Mouse (Mus musculus) spleen, adult 2 months (tissue): Measurements from ENCODE around the gene Ttc3. TPM values are rescaled to one million over a fixed set of nuclear protein-coding genes. Genes with fewer than 3 reads are reported as not detected.
A peak's percentile ranks its signal among the peaks of the same experiment; 100 is the strongest.

Source experiments
- DNase-seq, 2 experiments: peaks; one replicate each; pipeline versions ENCODE4 v3.0.0 to v3.0.0-alpha.2; 2012 to 2021; ENCODE audit warnings: low spot score in 2 of 2, low read depth in 1 of 2
- H3K27ac ChIP-seq: fragments of 200-500 bp; 2 replicates; pipeline ENCODE4 v1.5.1; 2012; ENCODE audit warnings: low read length, inconsistent platforms; ENCODE audit not compliant: insufficient read depth
- H3K27me3 ChIP-seq: fragments of 200-500 bp; 2 replicates; pipeline ENCODE4 v1.6.1; 2012; ENCODE audit warnings: mild to moderate bottlenecking, moderate library complexity, low read length, inconsistent platforms; ENCODE audit not compliant: control insufficient read depth, insufficient read depth
- H3K36me3 ChIP-seq: fragments of 200-500 bp; 2 replicates; pipeline ENCODE4 v1.6.1; 2012; ENCODE audit warnings: mild to moderate bottlenecking, low read length, inconsistent platforms; ENCODE audit not compliant: control insufficient read depth, insufficient read depth
- H3K4me1 ChIP-seq: fragments of 200-500 bp; 2 replicates; pipeline ENCODE4 v1.6.1; 2011; ENCODE audit warnings: inconsistent platforms; ENCODE audit not compliant: control insufficient read depth, insufficient read depth, insufficient read length
- H3K4me3 ChIP-seq: fragments of 200-500 bp; 2 replicates; pipeline ENCODE4 v1.5.1; 2011; ENCODE audit warnings: mild to moderate bottlenecking, inconsistent platforms; ENCODE audit not compliant: insufficient read depth, insufficient read length; ENCODE audit errors: extremely low read depth
- CTCF ChIP-seq: fragments of 200-500 bp; IDR thresholded peaks from 2 replicates; pipeline ENCODE4 v1.5.1; 2011; ENCODE audit warnings: mild to moderate bottlenecking, inconsistent platforms; ENCODE audit not compliant: insufficient read depth, insufficient read length, insufficient replicate concordance; ENCODE audit errors: extremely low read depth
- POLR2A ChIP-seq: fragments of 200-500 bp; IDR thresholded peaks from 2 replicates; pipeline ENCODE4 v1.6.1; 2011; ENCODE audit warnings: low read depth, low read length, inconsistent platforms
- WGBS: fragments of 180-500 bp; shearing (Covaris S2); methylation state at CpG from one replicate; pipeline ENCODE4 v1.1.7; 2018; 5-methylcytosine and 5-hydroxymethylcytosine counted together
- polyA plus RNA-seq: library from polyadenylated mRNA; depleted of rRNA; stranded (reverse); fragments of >200 nt; gene quantifications from 2 replicates; pipeline ENCODE4 v1.2.3, GENCODE M21; 2012

Ttc3 gene
- polyA plus RNA-seq, 1 experiment, result 17.5 TPM

GRCm38 (mm10) chr16:94360578-94361350 is 9.7 kb upstream of the Ttc3 start:
- TF ChIP-seq POLR2A (no peak), CTCF (no peak)
- Histone ChIP-seq H3K36me3 (no peaks in the 10 kb centered on the region), H3K4me1 (no peaks in the 10 kb centered on the region), H3K27ac (no peak overlapping the region), H3K27me3 (no peaks in the 10 kb centered on the region), H3K4me3 (no peak overlapping the region)
- WGBS, result 87% methylated on average over 13 of the region's 13 CpGs
- DNase-seq, result no peak

DNA sequence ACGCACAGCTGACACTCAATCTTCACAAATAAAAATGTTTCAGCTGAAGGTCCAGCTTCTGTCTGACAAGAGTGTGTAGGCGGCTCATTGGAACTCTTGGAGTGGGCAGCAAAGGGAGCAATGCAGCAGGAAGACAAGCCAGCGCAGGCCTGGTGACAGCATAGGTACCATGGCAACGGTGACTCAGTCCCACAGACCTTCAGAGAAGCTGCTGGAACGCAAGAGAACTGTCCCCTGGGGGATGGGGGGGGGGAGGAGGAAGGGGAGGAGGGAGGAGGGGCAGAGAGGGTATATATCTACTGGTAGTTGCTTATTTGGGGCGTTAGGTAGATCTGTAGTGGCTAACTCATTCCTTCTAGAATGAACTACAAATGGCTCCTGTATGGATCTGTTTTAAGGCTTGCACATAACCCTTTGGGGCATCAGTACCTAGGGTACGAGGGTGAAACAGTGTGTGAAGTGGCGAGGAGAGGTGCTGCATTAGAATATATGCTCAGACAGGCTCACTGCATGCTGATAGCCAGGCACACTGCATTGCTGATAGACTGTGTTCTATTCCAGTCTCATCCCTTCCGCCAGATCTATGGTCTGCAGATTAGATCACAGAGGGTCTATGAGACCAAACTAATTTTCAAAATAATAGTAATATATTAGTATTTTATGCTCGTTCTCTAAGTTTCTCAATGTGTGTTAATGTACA is 8.1 kb upstream of the Ttc3 start:
- no peak for TF ChIP-seq POLR2A
- TF ChIP-seq CTCF, result no peak
- no peak overlapping the region for H3K27ac ChIP-seq
- 56% methylated on average over 10 of the region's 10 CpGs for WGBS
- H3K36me3 ChIP-seq, result no peaks in the 10 kb centered on the region
- no peak overlapping the region for H3K4me3 ChIP-seq
- no peak for DNase-seq
- H3K4me1 ChIP-seq, result no peaks in the 10 kb centered on the region
- H3K27me3 ChIP-seq, result no peaks in the 10 kb centered on the region

DNA sequence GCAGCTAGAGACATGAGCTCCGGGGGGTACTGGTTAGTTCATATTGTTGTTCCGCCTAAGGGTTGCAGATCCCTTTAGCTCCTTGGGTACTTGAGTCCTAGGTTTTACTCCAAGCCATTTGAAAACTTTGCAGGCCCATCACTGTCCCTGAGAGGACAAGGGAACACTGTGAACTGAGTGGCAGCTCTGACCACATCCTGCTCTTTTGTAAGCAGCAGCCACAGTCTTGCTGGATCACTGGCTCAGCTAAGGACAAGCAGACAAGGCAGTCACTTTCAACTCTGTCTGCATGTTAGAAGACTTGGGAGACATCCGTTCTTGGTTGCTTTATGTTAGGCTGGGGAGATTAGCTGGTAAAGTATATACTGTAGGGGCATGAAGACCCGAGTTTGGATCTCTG is 6.6 kb upstream of the Ttc3 start:
- H3K27me3 ChIP-seq, result no peaks in the 10 kb centered on the region
- no peak for TF ChIP-seq CTCF
- no peak for TF ChIP-seq POLR2A
- H3K4me1 ChIP-seq, result no peaks in the 10 kb centered on the region
- no peak for DNase-seq
- 81% methylated on average over 4 of the region's 4 CpGs for WGBS
- H3K27ac ChIP-seq, result no peak overlapping the region
- no peaks in the 10 kb centered on the region for H3K36me3 ChIP-seq
- no peak overlapping the region for H3K4me3 ChIP-seq

GRCm38 (mm10) chr16:94365435-94365834 is 5.0 kb upstream of the Ttc3 start:
- no peaks in the 10 kb centered on the region for H3K36me3 ChIP-seq
- no peak overlapping the region for H3K4me3 ChIP-seq
- H3K27me3 ChIP-seq, result no peaks in the 10 kb centered on the region
- no peaks in the 10 kb centered on the region; the same call in 1 of the 2 replicates for H3K4me1 ChIP-seq
- 83% methylated on average over 3 of the region's 3 CpGs for WGBS
- no peak overlapping the region for H3K27ac ChIP-seq
- TF ChIP-seq POLR2A, result no peak
- DNase-seq, result no peak

GRCm38 (mm10) chr16:94369596-94370172 is 734 bp upstream of the Ttc3 start:
- TF ChIP-seq POLR2A, result no peak
- TF ChIP-seq CTCF, result no peak
- Histone ChIP-seq H3K4me1 (peaks cover 5% of the 10 kb centered on the region), H3K27me3 (no peaks in the 10 kb centered on the region), H3K27ac (peak overlapping the region; percentile 89), H3K4me3 (peak overlapping the region; percentile 93), H3K36me3 (no peaks in the 10 kb centered on the region)
- 7% methylated on average over 6 of the region's 6 CpGs for WGBS
- no peak for DNase-seq

- Histone ChIP-seq H3K27ac (peak overlapping the region; percentile 89), H3K27me3 (no peaks in the 10 kb centered on the region), H3K4me1 (peaks cover 5% of the 10 kb centered on the region), H3K36me3 (no peaks in the 10 kb centered on the region), H3K4me3 (peak overlapping the region; percentile 93)
- peak in 1 of 2 experiments; percentile 64 for DNase-seq
- TF ChIP-seq CTCF, result no peak
- no peak for TF ChIP-seq POLR2A
- under 1% methylated on average over 43 of the region's 43 CpGs for WGBS
Measured at GRCm38 (mm10) chr16:94370915-94371300, 490 bp downstream of the Ttc3 start.
